Mouse (Mus musculus): ENCODE data around the gene Gm20741. TPM values are rescaled to one million over a fixed set of nuclear protein-coding genes. Genes with fewer than 3 reads are reported as not detected.

Gm20741 gene
- not detected in 2 replicates for total RNA-seq (2014; fragmentation: Nextera tagmentation)
- total RNA-seq (2017), result not detected in 2 replicates

DNA sequence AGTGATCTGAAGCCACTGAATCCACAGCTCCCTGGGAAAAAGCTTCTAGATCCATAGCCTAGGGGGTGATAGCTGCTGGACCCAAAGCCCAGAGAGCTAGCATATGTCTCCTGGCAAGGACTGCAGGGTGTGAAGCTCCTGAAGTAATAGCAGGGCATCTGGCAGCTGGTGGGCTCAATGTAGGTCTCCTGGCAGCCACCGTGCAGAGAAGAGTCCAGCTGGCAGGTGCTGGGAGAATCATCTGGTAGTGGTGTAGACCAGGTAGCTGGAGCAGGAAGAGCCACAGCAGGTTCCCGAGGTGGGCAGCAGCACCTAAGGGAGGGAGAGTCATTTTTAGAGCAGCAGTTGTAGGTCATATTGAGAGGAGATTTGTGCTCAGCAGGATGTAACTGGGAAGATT lies at the start of gene Gm20741:
Gene Gm20741, minus strand, starts transcription at position 394 of the 400 bp plus-strand sequence.
- ATAC-seq (replicated peaks; ENCODE audit: low FRiP score, low TSS enrichment, poor library complexity, severe bottlenecking), result no peak

DNA sequence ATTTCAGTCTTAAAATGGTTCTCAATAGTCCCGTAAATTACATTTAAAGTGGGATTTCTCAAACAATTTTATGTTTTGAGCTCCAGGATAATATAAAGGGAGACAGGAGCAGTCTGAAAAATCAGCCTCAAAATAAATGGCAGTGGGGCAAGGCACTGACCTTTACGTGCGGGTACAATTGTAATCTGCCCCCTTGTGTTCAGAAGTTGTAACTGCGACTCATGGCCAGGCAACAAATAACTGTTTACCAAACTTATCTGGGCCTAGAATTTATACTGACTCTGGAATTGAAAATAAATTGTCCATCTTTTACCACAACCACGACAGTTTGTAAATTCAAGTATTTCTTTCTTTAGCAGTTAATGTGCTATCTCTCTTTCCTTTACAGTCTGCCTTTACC lies 39.4 kb upstream of the Gm20741 start:
- ATAC-seq (replicated peaks; ENCODE audit: low FRiP score, low TSS enrichment, poor library complexity, severe bottlenecking), result no peak

DNA sequence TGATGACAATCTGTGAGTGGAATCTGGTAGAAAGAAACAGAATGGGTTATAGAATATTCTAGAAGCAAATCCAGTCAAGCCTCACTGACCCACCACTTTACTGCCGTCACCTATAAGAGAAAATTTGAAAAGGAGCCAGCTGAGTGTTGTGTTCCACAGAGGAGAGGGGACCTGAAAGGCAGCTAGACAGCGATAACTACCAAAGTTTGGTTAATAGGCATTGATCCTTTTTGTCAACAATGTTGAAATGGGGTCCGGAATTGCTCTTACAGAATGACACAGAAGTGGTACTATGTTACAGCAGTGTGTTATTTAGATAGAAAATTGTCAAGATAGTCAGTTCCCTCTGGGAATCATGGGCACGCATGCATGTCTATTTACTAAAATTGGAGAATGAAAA lies 36.5 kb upstream of the Gm20741 start:
- ATAC-seq (replicated peaks; ENCODE audit: low FRiP score, low TSS enrichment, poor library complexity, severe bottlenecking), result no peak

DNA sequence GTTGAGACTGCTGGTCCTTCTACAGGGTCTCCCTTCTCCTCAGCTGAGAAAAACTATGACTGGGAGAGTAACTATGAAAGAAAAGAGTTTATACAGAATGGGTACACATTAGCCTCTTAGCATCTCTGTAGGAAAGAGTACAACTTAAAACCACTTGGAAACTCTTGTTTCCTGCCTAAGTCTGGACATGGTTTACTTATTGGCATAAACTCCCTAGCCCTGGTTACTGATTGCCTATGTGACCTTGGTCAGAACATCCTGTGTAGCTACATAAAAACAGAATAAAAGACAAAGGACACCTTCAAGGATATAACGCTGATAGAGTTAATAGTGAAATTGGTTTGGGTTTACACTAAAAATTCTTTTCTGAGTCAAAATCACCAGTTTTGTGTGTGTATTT lies 35.3 kb upstream of the Gm20741 start:
- ATAC-seq (replicated peaks; ENCODE audit: low FRiP score, low TSS enrichment, poor library complexity, severe bottlenecking), result no peak

DNA sequence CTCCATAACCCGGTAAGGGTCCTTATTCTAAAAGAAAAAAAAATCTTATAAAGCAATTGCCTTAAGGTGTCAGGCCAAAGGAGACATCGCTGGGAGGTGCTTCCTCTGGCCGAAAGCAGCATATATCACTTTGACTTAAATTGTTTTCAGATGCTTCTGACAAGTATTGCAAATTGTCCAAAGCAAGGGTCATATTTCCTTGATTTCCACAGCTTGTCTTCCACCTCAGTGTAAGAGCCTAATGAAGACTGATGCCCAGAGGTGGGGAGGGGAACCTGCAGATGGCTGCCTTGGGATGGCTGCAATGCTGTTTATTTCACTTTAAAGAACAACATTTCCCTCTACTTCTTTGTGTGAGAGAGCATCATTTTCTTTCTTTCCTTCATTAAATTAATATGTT lies 15.0 kb upstream of the Gm20741 start:
- no peak for ATAC-seq (replicated peaks; ENCODE audit: low FRiP score, low TSS enrichment, poor library complexity, severe bottlenecking)

DNA sequence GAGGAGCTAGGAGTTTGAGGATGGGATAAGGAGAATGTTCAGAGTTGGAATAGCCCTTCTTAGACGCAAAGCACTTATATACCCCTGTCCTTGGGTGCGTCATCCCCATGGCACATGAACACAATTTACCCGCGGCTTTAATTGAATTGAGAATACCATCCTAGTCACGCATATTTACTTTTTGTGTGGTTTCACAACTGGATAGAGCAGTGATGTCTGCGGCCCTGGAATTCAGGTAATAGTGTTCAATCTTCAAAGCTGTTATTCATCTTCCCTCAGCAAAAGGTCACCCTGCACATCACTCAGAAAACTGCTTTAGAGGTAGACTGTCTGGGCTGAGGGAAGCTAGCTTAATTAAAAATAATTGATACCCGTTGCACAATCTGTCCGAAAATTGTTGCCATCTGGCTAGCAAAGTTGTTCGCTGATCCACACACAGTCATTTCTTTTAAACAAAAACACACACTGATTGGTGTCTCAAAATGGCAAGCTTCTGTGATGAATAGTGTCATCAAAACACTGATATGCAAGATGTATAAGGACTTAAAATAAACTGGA lies 14.2 kb upstream of the Gm20741 start, which contains the start of gene Krtap14:
Gene Krtap14, minus strand, starts transcription at position 51 of the 558 bp plus-strand sequence.
- no peak for ATAC-seq (replicated peaks; ENCODE audit: low FRiP score, low TSS enrichment, poor library complexity, severe bottlenecking)

DNA sequence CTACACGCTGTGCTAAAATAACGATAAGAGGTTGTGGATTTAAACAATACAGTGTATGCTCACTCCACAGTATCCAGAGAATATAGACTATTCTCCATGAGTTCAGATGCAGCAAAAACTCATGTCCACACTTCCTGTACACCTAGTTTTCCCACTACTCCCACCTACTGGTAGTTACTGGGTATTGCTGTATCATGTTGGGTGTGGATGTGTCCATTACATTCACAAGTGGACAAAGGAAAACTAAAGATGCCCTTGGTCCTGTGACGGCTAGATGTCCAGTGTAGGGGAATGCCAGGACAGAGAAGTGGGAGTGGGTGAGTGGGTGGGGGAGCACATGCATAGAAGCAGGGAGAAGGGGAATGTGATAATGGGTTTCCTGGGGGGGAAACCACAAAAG lies 11.7 kb upstream of the Gm20741 start:
- ATAC-seq (replicated peaks; ENCODE audit: low FRiP score, low TSS enrichment, poor library complexity, severe bottlenecking), result no peak

DNA sequence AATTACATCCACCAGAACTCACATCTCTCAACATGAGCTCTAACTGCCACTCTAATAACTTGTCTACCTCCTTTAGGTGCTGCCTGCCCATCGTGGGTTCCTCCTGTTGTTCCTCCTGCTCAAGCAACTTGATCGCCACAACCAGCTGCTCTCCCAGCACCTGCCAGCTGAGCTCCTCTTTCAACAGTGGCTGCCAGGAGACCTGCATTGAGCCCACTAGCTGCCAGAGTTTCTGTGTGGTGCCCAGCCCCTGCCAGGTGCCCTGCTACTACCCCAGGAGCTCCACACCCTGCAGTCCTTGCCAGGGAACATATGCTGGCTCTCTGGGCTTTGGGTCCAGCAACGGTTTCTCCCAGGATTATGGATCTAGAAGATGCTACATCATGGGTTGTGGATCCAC lies 8.0 kb upstream of the Gm20741 start, which contains the start of gene Krtap15:
Gene Krtap15, plus strand, starts transcription at position 150 of the 400 bp plus-strand sequence.
- no peak for ATAC-seq (replicated peaks; ENCODE audit: low FRiP score, low TSS enrichment, poor library complexity, severe bottlenecking)

DNA sequence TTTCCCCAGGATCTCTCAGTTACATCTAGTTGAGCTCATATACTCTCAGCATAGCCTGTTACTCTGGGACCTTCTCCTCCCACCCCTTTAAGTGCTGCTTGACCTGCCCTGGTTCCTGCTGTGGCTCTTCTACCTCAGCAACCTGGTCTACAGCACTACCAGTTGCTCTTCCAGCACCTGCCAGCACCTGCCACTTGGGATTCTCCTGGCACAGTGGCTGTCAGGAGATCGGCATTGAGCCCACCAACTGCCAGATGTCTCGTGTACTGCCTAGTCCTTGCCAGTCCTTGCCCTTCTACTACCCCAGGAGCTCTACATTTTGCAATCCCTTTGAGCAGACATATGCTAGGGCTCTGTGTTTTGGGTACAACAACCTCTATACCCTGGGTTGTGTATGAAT lies 25.2 kb downstream of the Gm20741 start:
- no peak for ATAC-seq (replicated peaks; ENCODE audit: low FRiP score, low TSS enrichment, poor library complexity, severe bottlenecking)

DNA sequence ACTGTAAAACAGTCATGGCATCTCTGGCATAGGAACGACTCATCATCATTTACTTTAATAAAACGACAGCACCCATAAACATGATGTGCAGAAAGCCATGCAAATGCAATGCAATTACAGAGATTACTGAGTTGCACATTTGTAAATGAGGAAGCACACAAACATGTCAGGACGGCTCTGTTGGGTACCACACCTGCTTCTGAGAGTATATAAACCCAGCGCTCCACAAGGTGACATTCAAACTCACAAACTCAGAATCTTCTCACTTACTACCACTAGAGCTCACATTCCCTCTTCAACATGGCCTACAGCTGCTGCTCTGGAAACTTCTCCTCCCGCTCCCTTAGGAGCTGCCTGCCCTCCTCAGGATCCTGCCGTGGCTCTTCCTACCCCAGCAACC lies 34.4 kb downstream of the Gm20741 start, which contains the start of gene Gm5965:
Gene Gm5965, plus strand, starts transcription at position 301 of the 400 bp plus-strand sequence.
- no peak for ATAC-seq (replicated peaks; ENCODE audit: low FRiP score, low TSS enrichment, poor library complexity, severe bottlenecking)

DNA sequence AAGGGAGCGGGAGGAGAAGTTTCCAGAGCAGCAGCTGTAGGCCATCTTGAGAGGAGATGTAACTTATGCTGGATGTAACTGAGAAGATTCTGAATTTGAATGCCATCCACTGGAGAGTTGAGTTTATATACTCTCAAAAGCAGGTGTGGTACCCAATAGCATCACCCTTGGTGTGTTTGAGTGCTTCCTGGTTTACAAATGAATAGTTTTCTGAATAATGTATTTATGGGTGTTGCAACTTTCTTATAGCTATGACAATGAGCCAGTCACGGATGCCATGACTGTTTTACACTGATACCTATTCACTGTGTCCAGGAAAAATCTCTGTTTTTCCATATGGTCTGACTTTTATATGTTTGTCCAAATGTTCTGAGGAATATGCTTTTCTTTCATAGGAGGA lies 37.9 kb downstream of the Gm20741 start, which contains the start of gene 2310057N15Rik:
Gene 2310057N15Rik, minus strand, starts transcription at position 101 of the 400 bp plus-strand sequence.
- no peak for ATAC-seq (replicated peaks; ENCODE audit: low FRiP score, low TSS enrichment, poor library complexity, severe bottlenecking)

Other genes with a start within 250 kb of the Gm20741 start
- not detected in 2 replicates for gene Cldn8, start 249.0 kb downstream of the Gm20741 start, total RNA-seq (2014; fragmentation: Nextera tagmentation)
- not detected in 2 replicates for gene Cldn8, start 249.0 kb downstream of the Gm20741 start, total RNA-seq (2017)
- not detected in 2 replicates for gene Krtap24-1, start 199.9 kb downstream of the Gm20741 start, total RNA-seq (2014; fragmentation: Nextera tagmentation)
- not detected in 2 replicates for gene Krtap24-1, start 199.9 kb downstream of the Gm20741 start, total RNA-seq (2017)
- gene 2310079G19Rik, start 184.6 kb downstream of the Gm20741 start, total RNA-seq (2014; fragmentation: Nextera tagmentation), result not detected in 2 replicates
- not detected in 2 replicates for gene 2310079G19Rik, start 184.6 kb downstream of the Gm20741 start, total RNA-seq (2017)
- gene Krtap26-1, start 164.4 kb downstream of the Gm20741 start, total RNA-seq (2014; fragmentation: Nextera tagmentation), result not detected in 2 replicates
- not detected in 2 replicates for gene Krtap26-1, start 164.4 kb downstream of the Gm20741 start, total RNA-seq (2017)
- not detected in 2 replicates for gene Krtap27-1, start 140.5 kb downstream of the Gm20741 start, total RNA-seq (2014; fragmentation: Nextera tagmentation)
- not detected in 2 replicates for gene Krtap27-1, start 140.5 kb downstream of the Gm20741 start, total RNA-seq (2017)
- not detected in 2 replicates for gene 2310061N02Rik, start 104.3 kb downstream of the Gm20741 start, total RNA-seq (2014; fragmentation: Nextera tagmentation)
- not detected in 2 replicates for gene 2310061N02Rik, start 104.3 kb downstream of the Gm20741 start, total RNA-seq (2017)
- not detected in 2 replicates for gene Krtap13-1, start 83.4 kb downstream of the Gm20741 start, total RNA-seq (2014; fragmentation: Nextera tagmentation)
- not detected in 2 replicates for gene Krtap13-1, start 83.4 kb downstream of the Gm20741 start, total RNA-seq (2017)
- gene Krtap13, start 60.6 kb downstream of the Gm20741 start, total RNA-seq (2014; fragmentation: Nextera tagmentation), result not detected in 2 replicates
- gene Krtap13, start 60.6 kb downstream of the Gm20741 start, total RNA-seq (2017), result not detected in 2 replicates
- not detected in 2 replicates for gene 2310034C09Rik, start 53.4 kb downstream of the Gm20741 start, total RNA-seq (2014; fragmentation: Nextera tagmentation)
- not detected in 2 replicates for gene 2310034C09Rik, start 53.4 kb downstream of the Gm20741 start, total RNA-seq (2017)
- not detected in 2 replicates for gene 2310057N15Rik, start 38.0 kb downstream of the Gm20741 start, total RNA-seq (2014; fragmentation: Nextera tagmentation)
- not detected in 2 replicates for gene 2310057N15Rik, start 38.0 kb downstream of the Gm20741 start, total RNA-seq (2017)
- not detected in 2 replicates for gene Gm5965, start 34.3 kb downstream of the Gm20741 start, total RNA-seq (2014; fragmentation: Nextera tagmentation)
- gene Gm5965, start 34.3 kb downstream of the Gm20741 start, total RNA-seq (2017), result not detected in 2 replicates
- gene Krtap15, start 8.0 kb upstream of the Gm20741 start, total RNA-seq (2014; fragmentation: Nextera tagmentation), result not detected in 2 replicates
- not detected in 2 replicates for gene Krtap15, start 8.0 kb upstream of the Gm20741 start, total RNA-seq (2017)
- not detected in 2 replicates for gene Krtap14, start 13.9 kb upstream of the Gm20741 start, total RNA-seq (2014; fragmentation: Nextera tagmentation)
- gene Krtap14, start 13.9 kb upstream of the Gm20741 start, total RNA-seq (2017), result not detected in 2 replicates
- not detected in 2 replicates for gene Krtap19-1, start 57.2 kb upstream of the Gm20741 start, total RNA-seq (2014; fragmentation: Nextera tagmentation)
- gene Krtap19-1, start 57.2 kb upstream of the Gm20741 start, total RNA-seq (2017), result not detected in 2 replicates
- gene Krtap19-2, start 62.0 kb upstream of the Gm20741 start, total RNA-seq (2014; fragmentation: Nextera tagmentation), result not detected in 2 replicates
- gene Krtap19-2, start 62.0 kb upstream of the Gm20741 start, total RNA-seq (2017), result not detected in 2 replicates
- not detected in 2 replicates for gene Krtap19-3, start 65.8 kb upstream of the Gm20741 start, total RNA-seq (2014; fragmentation: Nextera tagmentation)
- not detected in 2 replicates for gene Krtap19-3, start 65.8 kb upstream of the Gm20741 start, total RNA-seq (2017)
- gene Krtap19-4, start 72.9 kb upstream of the Gm20741 start, total RNA-seq (2014; fragmentation: Nextera tagmentation), result not detected in 2 replicates
- not detected in 2 replicates for gene Krtap19-4, start 72.9 kb upstream of the Gm20741 start, total RNA-seq (2017)
- not detected in 2 replicates for gene Krtap19-5, start 84.2 kb upstream of the Gm20741 start, total RNA-seq (2014; fragmentation: Nextera tagmentation)
- not detected in 2 replicates for gene Krtap19-5, start 84.2 kb upstream of the Gm20741 start, total RNA-seq (2017)
- not detected in 2 replicates for gene Krtap19-9b, start 120.0 kb upstream of the Gm20741 start, total RNA-seq (2014; fragmentation: Nextera tagmentation)
- not detected in 2 replicates for gene Krtap19-9b, start 120.0 kb upstream of the Gm20741 start, total RNA-seq (2017)
- not detected in 2 replicates for gene Krtap16-3, start 150.7 kb upstream of the Gm20741 start, total RNA-seq (2014; fragmentation: Nextera tagmentation)
- not detected in 2 replicates for gene Krtap16-3, start 150.7 kb upstream of the Gm20741 start, total RNA-seq (2017)
- not detected in 2 replicates for gene Krtap22-2, start 198.5 kb upstream of the Gm20741 start, total RNA-seq (2014; fragmentation: Nextera tagmentation)
- gene Krtap22-2, start 198.5 kb upstream of the Gm20741 start, total RNA-seq (2017), result not detected in 2 replicates
- not detected in 2 replicates for gene Gm10229, start 203.1 kb upstream of the Gm20741 start, total RNA-seq (2014; fragmentation: Nextera tagmentation)
- not detected in 2 replicates for gene Gm10229, start 203.1 kb upstream of the Gm20741 start, total RNA-seq (2017)
- gene Krtap6-1, start 219.5 kb upstream of the Gm20741 start, total RNA-seq (2014; fragmentation: Nextera tagmentation), result not detected in 2 replicates
- not detected in 2 replicates for gene Krtap6-1, start 219.5 kb upstream of the Gm20741 start, total RNA-seq (2017)
- gene Gm10228, start 229.3 kb upstream of the Gm20741 start, total RNA-seq (2014; fragmentation: Nextera tagmentation), result not detected in 2 replicates
- not detected in 2 replicates for gene Gm10228, start 229.3 kb upstream of the Gm20741 start, total RNA-seq (2017)
- gene Krtap6-5, start 235.7 kb upstream of the Gm20741 start, total RNA-seq (2014; fragmentation: Nextera tagmentation), result not detected in 2 replicates
- gene Krtap6-5, start 235.7 kb upstream of the Gm20741 start, total RNA-seq (2017), result not detected in 2 replicates

Data from megakaryocyte-erythroid progenitor cell, adult 5-6 weeks (primary cell).